Mouse (Mus musculus) heart, postnatal 14 days (tissue): ENCODE measurements at regions not wholly inside any gene's neighbourhood (a gene's known extent, or its start where the extent isn't known, plus 50 kb on each side); places are given as distances from the start of the nearest gene placed in this dataset.

ENCODE experiments used
- DNase-seq, 2 experiments: peaks; one replicate each; pipeline ENCODE4 v3.0.0; 2021 to 2022
- intact Hi-C: fragments of 180-260 bp; cut with DNase I; formaldehyde crosslinking; loops from one replicate; pipeline ENCODE4 v1.15.1; 2025

DNA sequence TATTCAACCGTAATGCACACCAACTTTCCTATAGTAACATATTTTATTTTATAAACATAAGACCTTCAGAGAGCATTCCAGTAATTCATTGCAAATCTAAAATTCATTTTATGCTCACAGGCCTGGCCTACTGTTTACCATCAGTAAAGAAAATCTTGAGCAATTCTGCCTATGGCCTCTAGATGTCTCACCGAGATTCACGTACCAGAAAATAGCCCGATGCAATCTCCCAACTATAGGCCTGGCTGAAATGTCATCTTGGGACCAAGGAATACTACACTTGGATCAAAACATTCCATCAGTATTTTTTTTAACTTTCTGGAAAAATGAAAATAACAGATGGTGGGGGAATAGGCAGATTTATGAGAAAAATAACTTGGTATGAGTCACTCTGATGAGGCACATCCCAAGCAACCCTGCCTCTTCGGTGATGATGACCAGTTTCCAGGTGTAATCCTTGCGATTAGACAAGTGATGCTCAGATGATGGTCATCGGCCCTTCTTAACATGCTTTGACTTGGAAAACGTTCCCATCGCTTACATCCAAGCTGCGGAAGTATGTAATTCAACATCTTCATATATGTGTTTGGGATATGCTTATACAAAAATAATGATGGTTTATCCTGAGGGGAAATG is 439.9 kb downstream of the Nyap2 start:
- intact Hi-C loops: loop anchor here (1.0 to 5.0 kb wide), 2 partner anchors 775 to 916 kb away; partner anchors contain the start of gene Irs1
- DNase-seq: peak in 1 of 2 experiments; percentile 11

DNA sequence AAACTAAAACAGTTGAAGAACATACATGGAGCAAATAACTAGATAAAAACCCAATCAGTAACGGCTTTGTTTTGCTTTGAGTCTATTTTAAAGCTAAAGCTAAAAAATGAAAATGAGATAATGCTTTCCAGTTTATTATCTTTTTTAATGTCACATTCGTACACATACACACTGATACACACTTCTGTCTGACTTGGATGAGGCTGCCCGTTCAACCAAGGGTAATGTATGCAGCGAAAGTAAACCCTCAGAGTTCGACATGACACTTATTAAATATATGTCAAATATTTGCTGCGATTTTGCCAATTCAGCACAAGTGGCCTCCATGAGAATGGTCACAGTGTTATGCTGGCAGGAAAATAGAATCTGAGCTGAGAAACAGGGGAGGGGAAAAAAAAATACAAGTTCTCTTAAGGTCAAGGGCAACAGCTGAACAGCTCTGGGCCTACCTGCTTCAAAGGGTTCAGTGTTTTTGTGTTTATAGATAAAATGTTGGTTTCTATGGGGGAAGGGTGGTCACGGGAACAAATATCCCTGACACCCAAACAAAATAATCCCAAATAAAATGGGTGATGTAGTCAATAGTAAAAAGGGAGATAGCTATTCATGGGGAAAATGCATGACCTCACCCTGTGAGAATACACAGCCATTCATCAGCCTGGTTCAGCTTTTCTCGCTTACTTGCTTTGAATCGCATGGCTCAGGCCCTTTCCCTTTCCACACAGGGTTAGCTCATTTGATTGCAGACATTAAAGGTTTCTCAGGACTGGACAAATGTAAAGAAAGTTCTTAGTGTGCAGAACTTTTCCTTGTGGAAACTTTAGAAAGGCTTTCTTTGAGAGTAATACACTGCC is 443.9 kb downstream of the Nyap2 start:
- intact Hi-C loops: no loop called here
- peak in 1 of 2 experiments; percentile 1 for DNase-seq

GRCm38 (mm10) chr1:81522929-81523328 is 446.2 kb downstream of the Nyap2 start:
- no peak for DNase-seq
- intact Hi-C loops: no loop called here

- intact Hi-C loops: no loop called here
- no peak for DNase-seq
Observed at GRCm38 (mm10) chr1:81525821-81526220, 449.1 kb downstream of the Nyap2 start.

- DNase-seq: no peak
- intact Hi-C loops: no loop called here
Observed at GRCm38 (mm10) chr1:81537836-81538235, 461.1 kb downstream of the Nyap2 start.

GRCm38 (mm10) chr1:81539591-81540311 is 463.0 kb downstream of the Nyap2 start:
- intact Hi-C loops: no loop called here
- DNase-seq: no peak

DNA sequence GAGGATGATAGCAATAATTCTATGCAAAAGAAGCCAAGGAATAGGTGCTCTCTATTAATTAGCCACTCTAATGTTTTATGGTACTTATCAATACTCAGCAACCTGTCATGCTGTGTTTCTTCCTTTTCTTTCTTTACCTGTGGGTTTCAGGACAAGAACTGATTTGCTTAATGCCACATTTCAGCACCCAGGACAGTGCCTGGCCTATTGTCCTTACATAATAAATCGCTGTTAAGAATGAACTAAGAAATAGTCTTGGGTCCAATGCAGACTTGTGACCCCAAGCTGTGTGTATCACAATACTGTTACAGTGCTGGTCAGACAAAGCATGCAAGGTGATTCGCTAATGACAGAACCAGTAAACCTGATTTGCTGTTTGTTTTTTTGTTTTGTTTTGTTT is 472.2 kb downstream of the Nyap2 start:
- intact Hi-C loops: no loop called here
- DNase-seq: peak in 1 of 2 experiments; percentile 6

DNA sequence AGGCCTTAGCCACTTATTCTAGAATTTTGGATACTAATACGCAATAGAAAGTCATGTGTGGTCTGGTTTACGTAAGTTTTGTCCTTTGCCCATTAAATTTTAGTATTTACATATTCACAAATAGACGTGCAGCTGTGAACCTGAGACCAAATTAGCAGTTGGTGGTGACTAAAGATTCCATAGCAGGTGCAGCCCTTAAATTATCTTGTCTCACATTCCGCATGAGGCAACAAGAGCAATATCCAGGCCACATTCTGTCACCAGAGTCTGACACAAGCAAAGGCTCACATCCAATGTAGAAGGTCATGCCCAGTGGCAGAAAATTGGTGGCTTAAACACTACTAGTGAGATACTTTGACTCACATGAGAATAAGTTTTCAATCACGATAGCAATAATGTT is 473.0 kb downstream of the Nyap2 start:
- DNase-seq: no peak
- intact Hi-C loops: no loop called here

DNA sequence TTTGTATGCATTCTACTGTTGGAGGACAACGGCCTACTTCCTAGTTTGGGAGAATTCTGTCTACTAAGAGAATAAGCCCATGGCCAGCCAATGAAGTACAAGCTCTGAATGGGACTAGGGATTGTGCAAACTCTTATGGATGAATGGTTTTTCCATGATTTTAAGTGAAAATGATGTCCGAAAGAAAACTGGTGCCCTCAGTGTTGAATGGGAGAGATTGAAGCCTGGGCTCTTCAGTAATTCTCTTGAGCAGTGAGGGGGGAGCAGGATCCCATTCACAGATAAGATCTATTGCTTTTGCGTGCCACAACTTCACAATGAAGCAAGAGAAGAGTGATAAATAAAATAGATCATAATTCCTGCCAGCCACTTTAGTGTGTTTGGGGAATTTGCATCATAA is 476.0 kb downstream of the Nyap2 start:
- intact Hi-C loops: no loop called here
- no peak for DNase-seq

- DNase-seq: no peak
- intact Hi-C loops: no loop called here
Observed at GRCm38 (mm10) chr1:81576965-81577664, 500.4 kb downstream of the Nyap2 start.

- DNase-seq: no peak
- intact Hi-C loops: no loop called here
Observed at GRCm38 (mm10) chr1:81577665-81578201, 501.0 kb downstream of the Nyap2 start.

DNA sequence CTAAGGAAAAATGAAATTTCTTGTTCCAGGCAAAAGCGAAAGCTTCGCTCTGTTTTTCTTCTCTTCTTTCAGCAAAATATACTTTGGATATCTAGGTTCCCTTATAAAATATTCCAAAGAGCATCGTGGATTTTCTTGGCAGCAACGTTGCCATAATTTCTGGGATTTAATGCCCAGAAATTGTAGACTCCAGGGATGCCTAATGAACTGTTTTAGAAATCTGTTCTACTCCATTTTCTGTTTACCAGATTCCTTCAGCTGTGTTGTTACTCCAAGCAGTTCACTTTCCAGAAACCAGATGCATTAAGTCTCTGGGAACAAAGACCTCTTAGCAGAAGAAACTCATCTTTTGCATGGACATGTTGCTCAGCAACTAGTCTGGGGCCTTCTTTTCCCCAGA is 504.5 kb downstream of the Nyap2 start:
- no peak for DNase-seq
- intact Hi-C loops: no loop called here

DNA sequence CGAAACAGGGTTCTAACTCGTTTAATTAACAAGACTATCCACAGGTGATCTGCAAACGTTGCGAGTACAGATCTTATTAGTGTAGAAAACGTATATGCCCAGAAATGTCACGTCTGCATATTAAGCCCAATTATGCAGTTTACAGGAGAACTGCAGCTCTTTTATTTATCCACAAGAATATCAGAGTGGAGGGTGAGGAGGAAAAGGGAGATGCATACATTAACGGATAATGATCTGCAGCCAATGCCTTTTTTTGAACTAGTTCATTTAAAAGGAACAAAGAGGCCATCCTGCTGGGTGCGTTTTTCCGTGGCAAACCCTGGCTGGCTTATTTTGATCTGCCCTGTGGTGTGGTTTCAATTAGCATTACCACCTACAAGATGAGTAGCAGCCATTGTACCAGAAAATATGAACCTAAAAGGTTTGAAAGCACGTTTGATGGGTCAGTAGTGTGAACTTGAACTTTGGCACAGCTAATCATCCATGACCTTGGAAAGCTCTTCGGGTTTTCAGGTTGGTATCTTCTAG is 511.1 kb downstream of the Nyap2 start:
- no peak for DNase-seq
- intact Hi-C loops: no loop called here

GRCm38 (mm10) chr1:81591623-81592022 is 514.9 kb downstream of the Nyap2 start:
- DNase-seq: no peak
- intact Hi-C loops: loop anchor here (10.0 kb wide), 1 partner anchor 703 kb away; the partner anchor contains the start of gene Irs1

GRCm38 (mm10) chr1:81593280-81594182 is 516.8 kb downstream of the Nyap2 start:
- DNase-seq: peak; percentile 33 to 48
- intact Hi-C loops: loop anchor here (10.0 kb wide), 1 partner anchor 701 kb away; the partner anchor contains the start of gene Irs1

DNA sequence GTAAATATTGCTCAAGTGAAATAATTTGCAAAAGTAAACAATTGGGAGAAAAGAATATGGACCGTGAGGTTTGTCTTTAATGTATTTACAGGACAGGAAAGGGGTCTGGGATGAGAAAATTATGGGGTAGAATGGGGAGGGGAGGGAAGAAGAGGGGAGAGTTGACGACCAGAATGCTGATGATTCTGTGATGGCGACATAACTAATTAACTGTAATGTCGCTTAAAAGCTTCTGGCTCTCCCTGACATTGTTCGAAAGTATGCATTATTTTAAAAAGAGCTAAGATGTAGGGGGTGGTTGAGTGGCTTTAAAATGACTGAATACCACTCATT is 517.4 kb downstream of the Nyap2 start:
- DNase-seq: no peak
- intact Hi-C loops: loop anchor here (10.0 kb wide), 1 partner anchor 701 kb away; the partner anchor contains the start of gene Irs1

DNA sequence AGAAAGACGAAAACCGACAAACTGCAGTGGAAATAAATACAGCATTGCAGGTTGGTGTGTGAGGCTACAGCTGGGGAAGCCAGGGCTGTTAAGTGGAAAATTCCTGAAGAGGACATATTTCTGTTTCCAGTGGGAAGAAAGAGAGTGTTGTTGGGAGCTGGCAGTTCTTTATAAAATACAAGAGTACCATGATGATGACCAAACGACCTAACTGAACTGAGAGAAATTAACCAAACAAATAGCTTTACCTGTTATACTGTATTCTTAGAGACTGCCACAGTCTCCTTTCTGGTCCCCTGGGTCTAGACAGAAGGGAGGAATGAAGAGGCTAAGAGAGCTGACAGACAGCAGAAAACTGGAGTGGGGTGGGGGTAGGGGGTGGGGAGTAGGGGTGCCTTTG is 517.9 kb downstream of the Nyap2 start:
- DNase-seq: no peak
- intact Hi-C loops: loop anchor here (10.0 kb wide), 1 partner anchor 700 kb away; the partner anchor contains the start of gene Irs1

GRCm38 (mm10) chr1:81608772-81609171 is 532.0 kb downstream of the Nyap2 start:
- intact Hi-C loops: no loop called here
- DNase-seq: no peak

- no peak for DNase-seq
- intact Hi-C loops: no loop called here
Observed at GRCm38 (mm10) chr1:81618880-81619279, 542.1 kb downstream of the Nyap2 start.
